9 mouse cellular contexts compared by ENCODE assay signal in genomic region chr11:57696807-57697251, GRCm38 (mm10). TPM values are rescaled to one million over a fixed set of nuclear protein-coding genes. Genes with fewer than 3 reads are reported as not detected.
A peak's percentile ranks its signal among the peaks of the same experiment; 100 is the strongest.
DNase-seq lines count a peak whose midpoint lies in the region; ATAC-seq lines count a peak whose summit lies in the region.
"Had no signal": no experiment of that assay in that cellular context is flagged by ENCODE, and none has a peak within 500 bp of the region (broad histone marks: within the 10 kb centered on the region; RNA-seq: fewer than 3 reads in every experiment).

No protein-coding gene starts in this region.

- H3K27me3 ChIP-seq in neural tube, embryonic 11.5 days (ENCODE audit: control insufficient read depth, insufficient read depth, low read length), result 0 out of 2 replicates have a peak, but pooled peaks cover 2% of the 10 kb centered on the region
- no peaks in the 10 kb centered on the region for H3K27me3 ChIP-seq in heart, embryonic 15.5 days
- H3K27me3 ChIP-seq in neural tube, embryonic 15.5 days (replicated peaks), result peaks cover 5% of the 10 kb centered on the region; the same call in 1 of the 2 replicates

- H3K4me2 ChIP-seq in neural tube, embryonic 11.5 days (ENCODE audit: low read depth), result no peak overlapping the region
- H3K4me2 ChIP-seq in heart, embryonic 15.5 days, result no peak overlapping the region
- peak overlapping the region; percentile 38; the same call in 1 of the 2 replicates for H3K4me2 ChIP-seq in neural tube, embryonic 15.5 days

- H3K27ac ChIP-seq in neural tube, embryonic 11.5 days (ENCODE audit: low read depth, low read length), result no peak overlapping the region
- peak overlapping the region; percentile 51 for H3K27ac ChIP-seq in heart, embryonic 15.5 days
- peak overlapping the region; percentile 70 for H3K27ac ChIP-seq in neural tube, embryonic 15.5 days (replicated peaks)

- peak; percentile 48 for DNase-seq in neural tube, embryonic 11.5 days (ENCODE audit: low spot score)
- no peak for DNase-seq in neural tube, embryonic 10.5 days (ENCODE audit: extremely low spot score, low spot score)
- peak; percentile 51 to 62 for DNase-seq in kidney, postnatal 4 days
- no peak for DNase-seq in right cerebral cortex, adult 18-20 months
- DNase-seq in spleen, postnatal 14 days (ENCODE audit: low spot score in 2 of 2), result no peak

- H3K4me3 ChIP-seq in neural tube, embryonic 11.5 days (ENCODE audit: low read depth, low read length), result no peak overlapping the region
- H3K4me3 ChIP-seq in heart, embryonic 15.5 days, result no peak overlapping the region
- no peak overlapping the region for H3K4me3 ChIP-seq in neural tube, embryonic 15.5 days (replicated peaks)
- H3K4me3 ChIP-seq: megakaryocyte, embryonic 14.5 days had no signal

- ATAC-seq in neural tube, embryonic 11.5 days (ENCODE audit: insufficient read depth, low FRiP score, low TSS enrichment), result peak; percentile 74
- ATAC-seq in heart, embryonic 15.5 days (replicated peaks; ENCODE audit: insufficient number of reproducible peaks, insufficient read depth, low FRiP score, low read depth), result peak; percentile 27; the same call in 1 of the 2 replicates
- peak; percentile 71 for ATAC-seq in neural tube, embryonic 15.5 days (ENCODE audit: low FRiP score)
- ATAC-seq in activated CD4-positive, CD25-positive, alpha-beta regulatory T cell, adult 4 months, result no peak

- 32% methylated on average over 5 of the region's 5 CpGs for whole genome bisulfite sequencing in neural tube, embryonic 11.5 days
- WGBS in heart, embryonic 15.5 days, result 51% methylated on average over 5 of the region's 5 CpGs
- 13% methylated on average over 5 of the region's 5 CpGs for WGBS in neural tube, embryonic 15.5 days

- H3K9me3 ChIP-seq in neural tube, embryonic 11.5 days (ENCODE audit: control insufficient read depth, low read length), result no peaks in the 10 kb centered on the region
- no peaks in the 10 kb centered on the region for H3K9me3 ChIP-seq in heart, embryonic 15.5 days (replicated peaks)
- H3K9me3 ChIP-seq in neural tube, embryonic 15.5 days (replicated peaks), result no peaks in the 10 kb centered on the region
- H3K9me3 ChIP-seq: megakaryocyte, embryonic 14.5 days had no signal

- H3K9ac ChIP-seq in neural tube, embryonic 11.5 days (ENCODE audit: low read length), result no peak overlapping the region
- H3K9ac ChIP-seq in heart, embryonic 15.5 days, result no peak overlapping the region
- no peak overlapping the region for H3K9ac ChIP-seq in neural tube, embryonic 15.5 days (replicated peaks)

- peaks cover 16% of the 10 kb centered on the region for H3K4me1 ChIP-seq in neural tube, embryonic 11.5 days (ENCODE audit: control insufficient read depth, insufficient read depth, low read length)
- peaks cover 22% of the 10 kb centered on the region for H3K4me1 ChIP-seq in heart, embryonic 15.5 days (replicated peaks)
- H3K4me1 ChIP-seq in neural tube, embryonic 15.5 days, result peaks cover 35% of the 10 kb centered on the region
- H3K4me1 ChIP-seq: megakaryocyte, embryonic 14.5 days had no signal

- H3K36me3 ChIP-seq in neural tube, embryonic 11.5 days (ENCODE audit: control insufficient read depth, insufficient read depth, low read length), result no peaks in the 10 kb centered on the region
- no peaks in the 10 kb centered on the region for H3K36me3 ChIP-seq in heart, embryonic 15.5 days
- H3K36me3 ChIP-seq in neural tube, embryonic 15.5 days, result no peaks in the 10 kb centered on the region

RNA-seq across cellular contexts. Expression of gene Galnt10, which starts 51.6 kb away (rescaled TPM):
- 12.5 and 12.6 TPM in 2 replicates for polyA plus RNA-seq in neural tube, embryonic 11.5 days (2014; fragmentation: Nextera tagmentation; extraction: Ambion mirVana)
- 8.9 and 13.1 TPM in 2 replicates for polyA plus RNA-seq in heart, embryonic 15.5 days (2015; fragmentation: Nextera tagmentation; extraction: Ambion mirVana)
- 11.7 and 12.7 TPM in 2 replicates for polyA plus RNA-seq in neural tube, embryonic 15.5 days (2015; fragmentation: Nextera tagmentation; extraction: Ambion mirVana)
- polyA plus RNA-seq in activated CD4-positive, CD25-positive, alpha-beta regulatory T cell, adult 4 months (2017; shearing (Covaris generic)), result 1 to 10 TPM; 4.1 to 7.6 TPM

Comparison
In these comparisons a context has a peak if more than half of its experiments do, and no peak if none do; other contexts are left out.
1. DNase-seq: peak in neural tube, embryonic 11.5 days (single experiment) and kidney, postnatal 4 days (2 of 2); none in neural tube, embryonic 10.5 days (single experiment), right cerebral cortex, adult 18-20 months (single experiment) and spleen, postnatal 14 days (0 of 2).